Mouse (Mus musculus) erythroid progenitor cell, adult 5-6 weeks (primary cell): ENCODE results near the gene Psg29. TPM values are rescaled to one million over a fixed set of nuclear protein-coding genes. Genes with fewer than 3 reads are reported as not detected.

Experiments
- ATAC-seq: replicated peaks from 2 replicates; pipeline ENCODE4 v1.8.0; 2016; ENCODE audit warnings: moderate number of reproducible peaks, mild to moderate bottlenecking, moderate TSS enrichment, inconsistent platforms; ENCODE audit not compliant: poor library complexity, low FRiP score, severe bottlenecking
- total RNA-seq, 2 experiments: library from RNA; stranded (forward) in 1 of 2; stranded (reverse) in 1 of 2; fragments of 150-400 nt in 1 of 2; fragments of 186-747, 209-891 nt in 1 of 2; gene quantifications; 2 replicates each; pipeline versions ENCODE4 v1.2.3 to v1.2.4; 2015 to 2017; ENCODE audit warnings: low replicate concordance in 2 of 2

The Psg29 gene
- not detected in 2 replicates for total RNA-seq (2015; ENCODE audit: low replicate concordance)
- total RNA-seq (2017; ENCODE audit: low replicate concordance): not detected in 2 replicates

DNA sequence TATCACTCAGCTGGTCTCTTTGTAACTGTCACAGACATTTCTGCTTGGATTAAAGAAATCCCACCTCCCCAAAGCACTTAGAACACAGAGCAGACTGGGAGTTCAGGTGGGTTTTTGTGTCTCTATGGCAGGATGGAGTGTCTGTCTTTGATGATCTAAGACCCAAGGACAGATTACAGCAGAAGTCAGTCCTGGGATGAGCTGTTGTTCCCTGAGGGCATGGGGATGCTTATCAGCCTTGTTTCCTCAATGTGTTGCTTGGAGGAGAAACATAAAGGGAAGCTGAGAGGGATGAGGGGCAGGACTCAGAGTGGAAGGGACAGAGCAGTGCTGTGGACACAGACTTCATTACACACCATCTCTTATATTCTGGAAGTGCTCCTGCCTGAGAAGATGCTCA, at the start of gene Psg29:
TSS of gene Psg29 (plus strand) at position 301 of the 400 bp plus-strand sequence.
- no peak for ATAC-seq

DNA sequence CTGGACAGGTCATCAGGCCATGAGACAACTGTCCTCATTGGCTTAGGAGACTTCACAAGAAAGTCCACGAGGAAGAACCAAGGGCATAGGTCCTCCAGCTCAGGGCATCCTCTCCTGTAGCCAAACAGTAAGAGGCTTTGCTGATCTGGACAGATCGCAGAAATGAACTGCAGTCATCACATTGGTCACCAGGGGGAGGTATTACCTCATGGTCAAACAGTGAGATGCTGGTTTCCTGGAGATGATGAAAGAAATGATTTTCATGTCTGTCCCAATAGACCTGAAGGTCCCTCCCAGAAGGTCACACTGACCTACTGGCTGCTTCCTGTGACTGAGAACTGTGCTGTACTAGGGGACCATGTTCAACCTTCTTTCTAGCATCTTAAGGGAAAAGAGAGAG, 47.6 kb upstream of the Psg29 start:
- no peak for ATAC-seq

DNA sequence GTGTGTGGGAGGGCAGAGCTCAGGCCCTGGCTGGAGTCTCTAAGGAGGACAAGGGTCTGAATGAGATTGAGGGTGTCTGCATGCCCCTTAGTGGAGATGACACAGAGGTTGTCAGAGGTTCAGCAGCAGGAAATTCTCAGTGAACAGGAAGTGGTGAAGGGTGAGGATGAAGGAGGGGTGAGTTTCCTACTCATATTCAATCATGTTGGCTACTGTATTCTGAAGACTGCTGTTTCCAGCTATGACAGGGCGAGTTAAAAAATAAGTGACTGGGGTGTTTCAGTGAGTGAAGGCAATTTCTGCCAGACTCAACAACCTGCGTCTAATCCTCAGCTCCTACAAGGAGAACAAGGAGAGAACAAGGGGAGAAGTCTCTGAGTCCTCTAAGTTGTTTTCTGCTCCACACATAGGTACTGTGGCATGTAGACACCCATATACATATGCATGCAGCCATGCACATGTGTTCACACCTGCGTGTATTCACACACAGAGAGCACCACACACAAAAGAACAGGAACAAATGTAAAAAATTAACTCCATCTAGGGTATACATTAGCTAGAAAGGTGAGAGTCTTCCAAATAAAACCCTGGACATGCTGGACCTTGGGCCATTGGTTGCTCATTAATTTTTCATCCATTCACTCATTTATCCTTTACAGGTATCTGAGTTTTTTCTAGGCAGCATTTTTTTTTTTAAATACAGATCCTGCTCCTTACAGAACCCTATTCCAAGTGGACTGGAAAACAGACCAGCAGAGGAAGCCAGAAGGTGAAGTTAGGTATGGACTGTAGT, 46.2 kb upstream of the Psg29 start:
- no peak for ATAC-seq

DNA sequence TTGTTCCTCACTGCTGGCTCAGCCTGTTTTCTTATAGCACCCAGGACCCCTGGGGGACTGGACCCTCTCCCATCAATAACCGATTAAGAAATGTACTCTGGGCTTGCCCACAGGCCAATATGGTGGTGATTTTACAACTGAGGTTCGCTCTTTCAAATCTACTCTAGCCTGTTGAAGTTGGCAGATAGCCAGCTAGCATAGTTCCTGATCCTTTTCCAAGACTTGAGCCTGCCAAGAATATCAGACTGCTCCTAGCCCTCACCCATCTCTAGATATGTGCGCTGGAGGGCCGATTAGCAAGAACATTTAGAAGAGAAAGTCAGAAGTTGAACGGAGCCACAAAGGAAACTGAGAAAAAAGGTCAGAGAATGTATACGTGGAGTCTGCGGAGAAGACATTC, 44.3 kb upstream of the Psg29 start:
- ATAC-seq: no peak

DNA sequence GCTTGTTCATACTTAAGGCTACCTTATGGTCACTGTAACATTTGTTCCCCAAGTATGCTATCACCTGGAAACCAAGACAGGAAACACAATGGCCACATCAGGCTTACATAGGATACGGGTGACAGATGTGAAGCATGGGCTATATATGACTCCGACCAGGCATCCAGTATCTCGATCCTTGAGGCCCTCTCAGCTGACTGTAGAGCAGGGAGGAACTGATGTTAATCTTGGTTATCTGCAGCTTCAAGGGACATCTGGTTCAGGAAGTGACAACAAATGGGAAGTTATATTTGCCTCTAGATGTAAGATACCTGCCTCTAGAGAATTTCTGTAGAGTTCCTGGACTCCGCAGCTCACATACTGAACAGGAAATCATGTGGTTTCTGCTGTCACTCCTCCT, 31.4 kb upstream of the Psg29 start:
- no peak for ATAC-seq

DNA sequence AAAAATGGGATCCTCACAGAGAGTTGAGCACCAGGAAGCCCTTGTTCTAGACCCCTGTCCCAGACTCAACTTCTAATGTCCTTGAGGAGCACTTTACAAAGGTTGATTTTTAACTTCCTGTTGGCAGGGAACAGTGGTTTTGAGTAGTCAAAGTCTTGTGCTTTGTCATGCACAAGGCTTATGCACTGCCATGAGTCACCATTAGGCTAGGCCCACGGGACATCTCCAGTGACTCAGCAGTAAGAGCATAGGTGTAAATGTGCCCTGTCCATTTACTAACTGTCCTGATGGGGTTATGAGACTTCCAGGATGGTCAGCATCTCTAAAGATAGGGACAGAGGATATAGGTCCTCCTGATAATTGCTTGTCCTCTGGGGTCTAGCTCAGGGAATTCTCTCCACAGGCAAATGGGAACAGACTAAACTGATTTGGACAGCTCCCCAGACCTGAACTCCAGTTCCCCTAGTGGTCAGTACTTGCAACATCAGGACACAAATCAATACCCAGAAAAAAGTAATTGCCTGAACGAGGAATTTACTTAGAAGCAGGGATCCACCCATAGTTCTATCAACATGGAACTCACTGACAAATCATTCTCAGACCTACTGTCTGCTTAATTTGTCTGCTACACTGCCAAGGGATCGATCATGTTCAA, 2.4 kb downstream of the Psg29 start:
- ATAC-seq: no peak

Other genes with a start within 250 kb of the Psg29 start
- not detected in 2 replicates for gene Pnmal1, start 243.8 kb upstream of the Psg29 start, total RNA-seq (2015; ENCODE audit: low replicate concordance)
- not detected in 2 replicates for gene Pnmal1, start 243.8 kb upstream of the Psg29 start, total RNA-seq (2017; ENCODE audit: low replicate concordance)
- 0.72 TPM in 1 of 2 replicates, not detected in the other for gene Gm42372, start 220.4 kb upstream of the Psg29 start, total RNA-seq (2015; ENCODE audit: low replicate concordance)
- gene Gm42372, start 220.4 kb upstream of the Psg29 start, total RNA-seq (2017; ENCODE audit: low replicate concordance): 0.13 and 0.53 TPM in 2 replicates
- gene Ccdc8, start 210.8 kb upstream of the Psg29 start, total RNA-seq (2015; ENCODE audit: low replicate concordance): not detected in 2 replicates
- gene Ccdc8, start 210.8 kb upstream of the Psg29 start, total RNA-seq (2017; ENCODE audit: low replicate concordance): not detected in 2 replicates
- 22.6 and 26.3 TPM in 2 replicates for gene Ppp5c, start 175.6 kb upstream of the Psg29 start, total RNA-seq (2015; ENCODE audit: low replicate concordance)
- gene Ppp5c, start 175.6 kb upstream of the Psg29 start, total RNA-seq (2017; ENCODE audit: low replicate concordance): 20.7 and 20.9 TPM in 2 replicates
- 1.4 TPM in 1 of 2 replicates, not detected in the other for gene Hif3a, start 141.1 kb upstream of the Psg29 start, total RNA-seq (2015; ENCODE audit: low replicate concordance)
- 0.13 TPM in 1 of 2 replicates, not detected in the other for gene Hif3a, start 141.1 kb upstream of the Psg29 start, total RNA-seq (2017; ENCODE audit: low replicate concordance)
- 0.72 TPM in 1 of 2 replicates, not detected in the other for gene Psg16, start 129.4 kb upstream of the Psg29 start, total RNA-seq (2015; ENCODE audit: low replicate concordance)
- not detected in 2 replicates for gene Psg16, start 129.4 kb upstream of the Psg29 start, total RNA-seq (2017; ENCODE audit: low replicate concordance)
- not detected in 2 replicates for gene Ceacam3, start 53.2 kb upstream of the Psg29 start, total RNA-seq (2015; ENCODE audit: low replicate concordance)
- not detected in 2 replicates for gene Ceacam3, start 53.2 kb upstream of the Psg29 start, total RNA-seq (2017; ENCODE audit: low replicate concordance)